Mouse (Mus musculus) ES-Bruce4 (cell line): ENCODE measurements around the gene Lrch1. TPM values are rescaled to one million over a fixed set of nuclear protein-coding genes. Genes with fewer than 3 reads are reported as not detected.

Source experiments
- H3K27ac ChIP-seq: 2 replicates; pipeline ENCODE4 v1.5.1; 2012; ENCODE audit warnings: low read length, inconsistent platforms; ENCODE audit not compliant: insufficient read depth
- H3K27me3 ChIP-seq: 2 replicates; pipeline ENCODE4 v1.6.1; 2012; ENCODE audit warnings: mild to moderate bottlenecking, low read length, inconsistent platforms; ENCODE audit not compliant: control insufficient read depth, poor library complexity, insufficient read depth, severe bottlenecking
- H3K36me3 ChIP-seq: 2 replicates; pipeline ENCODE4 v1.6.1; 2012; ENCODE audit warnings: inconsistent platforms, mild to moderate bottlenecking, low read length, moderate library complexity; ENCODE audit not compliant: control insufficient read depth, poor library complexity, insufficient read depth, severe bottlenecking
- H3K4me1 ChIP-seq: one replicate; pipeline ENCODE4 v1.8.1; 2011; ENCODE audit warnings: low read length; ENCODE audit not compliant: control insufficient read depth, insufficient read depth
- H3K4me3 ChIP-seq: 2 replicates; pipeline ENCODE4 v1.5.1; 2011; ENCODE audit warnings: low read depth, mild to moderate bottlenecking, low read length
- H3K9ac ChIP-seq: 2 replicates; pipeline ENCODE4 v1.6.1; 2012; ENCODE audit warnings: low read depth, mild to moderate bottlenecking, inconsistent platforms; ENCODE audit not compliant: poor library complexity, severe bottlenecking
- H3K9me3 ChIP-seq: replicated peaks from 2 replicates; pipeline ENCODE4 v1.6.1; 2012; ENCODE audit warnings: mild to moderate bottlenecking, low read length, inconsistent platforms; ENCODE audit not compliant: control insufficient read depth, poor library complexity, insufficient read depth, severe bottlenecking
- CTCF ChIP-seq: IDR thresholded peaks from one replicate; pipeline ENCODE4 v1.8.1; 2011; ENCODE audit warnings: low read depth, low read length
- EP300 ChIP-seq: IDR thresholded peaks from 2 replicates; pipeline ENCODE4 v1.6.1; 2011; ENCODE audit warnings: low read depth, low read length; ENCODE audit not compliant: insufficient read depth
- POLR2A ChIP-seq: IDR thresholded peaks from one replicate; pipeline ENCODE4 v1.8.1; 2011; ENCODE audit warnings: low read length; ENCODE audit not compliant: insufficient read depth
- polyA plus RNA-seq: library from polyadenylated mRNA; stranded (reverse); fragments of >200 nt; gene quantifications from 2 replicates; pipeline ENCODE4 v1.2.4, GENCODE M21; 2011; ENCODE audit warnings: low read depth; ENCODE audit not compliant: missing spikeins, insufficient read depth, insufficient read length

Lrch1 gene
- polyA plus RNA-seq, 1 experiment = 17.0 TPM

DNA sequence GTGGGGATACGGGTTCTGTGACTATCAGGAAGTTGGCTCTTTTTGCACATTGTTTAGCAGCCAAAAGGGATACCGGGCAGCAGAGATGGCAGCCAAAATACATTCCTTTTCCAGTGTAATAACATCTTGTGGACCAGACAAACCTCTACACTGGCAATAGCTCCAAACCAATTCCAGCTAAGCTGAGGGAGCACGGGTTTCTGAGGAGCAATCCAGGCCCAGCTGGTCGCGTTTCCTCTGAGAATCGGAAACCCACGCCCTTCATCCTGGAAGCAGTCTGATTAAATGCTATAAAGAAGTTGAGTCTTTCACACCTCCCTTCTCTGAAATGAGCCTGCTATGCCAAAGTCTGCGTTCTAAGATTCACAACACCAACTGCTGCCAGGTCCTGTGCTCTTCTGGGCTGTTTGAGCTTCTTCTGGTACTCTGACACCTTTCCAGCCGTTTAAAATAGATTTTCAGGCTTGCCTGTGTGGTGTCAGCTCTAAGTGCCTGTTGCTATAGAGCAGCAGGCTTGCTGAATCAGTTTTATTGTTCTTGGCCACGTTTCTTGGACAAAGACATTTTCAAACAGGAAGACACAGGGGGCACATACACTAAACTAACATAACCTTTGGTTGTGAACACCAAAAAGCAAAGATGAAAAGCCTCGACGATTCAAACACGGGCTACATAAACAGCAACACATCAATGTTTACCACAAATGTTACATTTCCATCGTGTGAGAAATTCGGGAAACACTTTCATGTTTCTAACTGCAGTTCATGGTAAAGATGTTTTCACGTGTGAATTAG lies 94.5 kb downstream of the Lrch1 start:
- no peak for TF ChIP-seq CTCF
- TF ChIP-seq EP300 = no peak
- no peak for TF ChIP-seq POLR2A
- Histone ChIP-seq H3K36me3 (no peaks in the 10 kb centered on the region), H3K4me1 (no peaks in the 10 kb centered on the region), H3K9ac (no peak overlapping the region), H3K4me3 (no peak overlapping the region), H3K9me3 (0 out of 2 replicates have a peak, but pooled peaks cover 4% of the 10 kb centered on the region), H3K27me3 (no peaks in the 10 kb centered on the region), H3K27ac (no peak overlapping the region)

- Histone ChIP-seq H3K9me3 (0 out of 2 replicates have a peak, but pooled peaks cover 4% of the 10 kb centered on the region), H3K36me3 (no peaks in the 10 kb centered on the region), H3K4me1 (no peaks in the 10 kb centered on the region), H3K27ac (no peak overlapping the region), H3K27me3 (no peaks in the 10 kb centered on the region), H3K9ac (no peak overlapping the region), H3K4me3 (no peak overlapping the region)
- TF ChIP-seq POLR2A (no peak), EP300 (no peak), CTCF (no peak)
These were observed 95.8 kb downstream of the Lrch1 start for GRCm38 (mm10) chr14:74851866-74852265.

GRCm38 (mm10) chr14:74849020-74849419 lies 98.7 kb downstream of the Lrch1 start:
- Histone ChIP-seq H3K36me3 (no peaks in the 10 kb centered on the region), H3K9ac (no peak overlapping the region), H3K27me3 (no peaks in the 10 kb centered on the region), H3K9me3 (0 out of 2 replicates have a peak, but pooled peaks cover 4% of the 10 kb centered on the region), H3K27ac (no peak overlapping the region), H3K4me1 (no peaks in the 10 kb centered on the region), H3K4me3 (no peak overlapping the region)
- TF ChIP-seq EP300 (no peak), POLR2A (no peak), CTCF (no peak)

- H3K27ac ChIP-seq = no peak overlapping the region
These were observed 99.5 kb downstream of the Lrch1 start for GRCm38 (mm10) chr14:74848224-74848623.

DNA sequence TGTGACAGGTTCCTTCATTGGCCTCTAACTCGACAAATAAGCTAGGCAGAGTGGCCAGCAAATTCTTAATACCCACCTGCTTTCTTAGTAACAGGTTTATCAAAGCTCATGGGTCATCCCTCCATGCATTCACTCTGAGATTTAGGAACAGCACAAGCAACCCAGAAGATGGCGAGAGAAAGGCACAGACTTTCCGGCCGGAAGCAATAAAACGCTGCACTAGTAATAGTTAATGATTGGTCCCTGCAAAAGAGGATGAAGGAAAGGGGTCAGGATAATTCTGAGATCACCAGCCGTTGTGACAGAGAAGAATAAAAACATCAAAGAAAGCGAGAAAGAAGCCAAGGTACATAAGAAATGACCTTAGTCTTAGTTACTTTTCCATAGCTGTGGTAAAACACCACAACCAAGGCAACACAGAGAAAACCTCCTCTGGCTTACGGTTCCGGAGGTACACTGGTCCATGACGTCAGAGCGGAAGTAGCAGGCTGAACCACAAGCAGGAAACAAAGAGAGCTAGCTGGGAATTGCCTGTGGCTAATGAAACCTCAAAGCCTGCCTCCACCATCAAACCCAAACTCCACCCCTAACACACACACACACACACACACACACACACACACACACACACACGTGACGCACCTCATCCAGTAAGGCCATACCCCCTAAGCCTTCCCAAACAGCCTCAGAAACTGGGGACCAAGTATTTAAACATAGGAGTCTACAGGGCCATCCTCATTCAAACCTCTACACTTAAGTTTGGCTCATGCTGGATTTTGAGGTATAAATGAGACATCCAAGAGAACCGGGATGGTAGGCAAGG lies 100.2 kb downstream of the Lrch1 start:
- H3K9ac ChIP-seq = no peak overlapping the region
- H3K27me3 ChIP-seq = no peaks in the 10 kb centered on the region
- H3K4me1 ChIP-seq = no peaks in the 10 kb centered on the region
- 0 out of 2 replicates have a peak, but pooled peaks cover 4% of the 10 kb centered on the region for H3K9me3 ChIP-seq
- H3K4me3 ChIP-seq = no peak overlapping the region
- H3K36me3 ChIP-seq = no peaks in the 10 kb centered on the region
- H3K27ac ChIP-seq = no peak overlapping the region
- TF ChIP-seq POLR2A (no peak), CTCF (no peak), EP300 (no peak)

More at GRCm38 (mm10) chr14:74848224-74848623, 99.5 kb downstream of the Lrch1 start:
- Histone ChIP-seq H3K27me3 (no peaks in the 10 kb centered on the region), H3K9ac (no peak overlapping the region), H3K4me3 (no peak overlapping the region), H3K9me3 (0 out of 2 replicates have a peak, but pooled peaks cover 4% of the 10 kb centered on the region), H3K36me3 (no peaks in the 10 kb centered on the region), H3K4me1 (no peaks in the 10 kb centered on the region)
- no peak for TF ChIP-seq CTCF
- no peak for TF ChIP-seq POLR2A
- TF ChIP-seq EP300 = no peak

- no peak overlapping the region for H3K9ac ChIP-seq
- no peak for TF ChIP-seq CTCF
- no peak for TF ChIP-seq EP300
- no peak for TF ChIP-seq POLR2A
- H3K27ac ChIP-seq = no peak overlapping the region
These were observed 101.0 kb downstream of the Lrch1 start for GRCm38 (mm10) chr14:74846668-74847067.

More at GRCm38 (mm10) chr14:74846668-74847067, 101.0 kb downstream of the Lrch1 start:
- H3K36me3 ChIP-seq = no peaks in the 10 kb centered on the region
- H3K4me1 ChIP-seq = no peaks in the 10 kb centered on the region
- no peak overlapping the region for H3K4me3 ChIP-seq
- H3K9me3 ChIP-seq = 0 out of 2 replicates have a peak, but pooled peaks cover 4% of the 10 kb centered on the region
- no peaks in the 10 kb centered on the region for H3K27me3 ChIP-seq
